Mouse (Mus musculus): ENCODE measurements around the gene Kpna2. TPM values are rescaled to one million over a fixed set of nuclear protein-coding genes. Genes with fewer than 3 reads are reported as not detected.
"Not testable (repeated sequence)": the region's sequence is repeated elsewhere in the genome, so short reads cannot be mapped to it uniquely, and the experiment has no call there.

Gene Kpna2
- total RNA-seq, 2 experiments from 2014 or later = 27.9 to 28.7 TPM

- DNase-seq (ENCODE audit: low spot score in 2 of 2) = no peak
Measured at GRCm38 (mm10) chr11:106987384-106987783, 12.0 kb downstream of the Kpna2 start.

GRCm38 (mm10) chr11:106985979-106986604 is 13.2 kb downstream of the Kpna2 start:
- not testable (repeated sequence) for DNase-seq (ENCODE audit: low spot score in 2 of 2)

- DNase-seq (ENCODE audit: low spot score in 2 of 2) = no peak
Measured at GRCm38 (mm10) chr11:106982351-106982750, 17.0 kb downstream of the Kpna2 start.

GRCm38 (mm10) chr11:106981787-106982186 is 17.6 kb downstream of the Kpna2 start:
- DNase-seq (ENCODE audit: low spot score in 2 of 2) = peak in 1 of 2 experiments; percentile 37

GRCm38 (mm10) chr11:106980455-106980854 is 18.9 kb downstream of the Kpna2 start:
- peak; percentile 33 to 77 for DNase-seq (ENCODE audit: low spot score in 2 of 2)

- DNase-seq (ENCODE audit: low spot score in 2 of 2) = no peak
Measured at GRCm38 (mm10) chr11:106976194-106976593, 23.1 kb downstream of the Kpna2 start.

- DNase-seq (ENCODE audit: low spot score in 2 of 2) = no peak
Measured at GRCm38 (mm10) chr11:106975419-106976177, 23.7 kb downstream of the Kpna2 start.

- DNase-seq (ENCODE audit: low spot score in 2 of 2) = no peak
Measured at GRCm38 (mm10) chr11:106974440-106974839, 24.9 kb downstream of the Kpna2 start.

GRCm38 (mm10) chr11:106973016-106973415 is 26.3 kb downstream of the Kpna2 start:
- DNase-seq (ENCODE audit: low spot score in 2 of 2) = no peak

GRCm38 (mm10) chr11:106969798-106970197 is 29.5 kb downstream of the Kpna2 start:
- no peak for DNase-seq (ENCODE audit: low spot score in 2 of 2)

- DNase-seq (ENCODE audit: low spot score in 2 of 2) = no peak
Measured at GRCm38 (mm10) chr11:106967630-106968029, 31.7 kb downstream of the Kpna2 start.

GRCm38 (mm10) chr11:106965881-106966280 is 33.5 kb downstream of the Kpna2 start:
- DNase-seq (ENCODE audit: low spot score in 2 of 2) = no peak

GRCm38 (mm10) chr11:106962310-106962709 is 37.0 kb downstream of the Kpna2 start:
- no peak for DNase-seq (ENCODE audit: low spot score in 2 of 2)

GRCm38 (mm10) chr11:106961471-106962081 is 37.8 kb downstream of the Kpna2 start:
- no peak for DNase-seq (ENCODE audit: low spot score in 2 of 2)

GRCm38 (mm10) chr11:106959121-106959520 is 40.2 kb downstream of the Kpna2 start:
- DNase-seq (ENCODE audit: low spot score in 2 of 2) = no peak

GRCm38 (mm10) chr11:106958407-106959071 is 40.8 kb downstream of the Kpna2 start:
- DNase-seq (ENCODE audit: low spot score in 2 of 2) = no peak

- peak in 1 of 2 experiments; percentile 23 for DNase-seq (ENCODE audit: low spot score in 2 of 2)
Measured at GRCm38 (mm10) chr11:106957271-106957980, 41.9 kb downstream of the Kpna2 start.

- no peak for DNase-seq (ENCODE audit: low spot score in 2 of 2)
Measured at GRCm38 (mm10) chr11:106954566-106954965, 44.8 kb downstream of the Kpna2 start.

GRCm38 (mm10) chr11:106954116-106954515 is 45.2 kb downstream of the Kpna2 start:
- DNase-seq (ENCODE audit: low spot score in 2 of 2) = no peak

Data from layer of hippocampus, postnatal 14 days (tissue).